Mouse (Mus musculus) neural tube, embryonic 13.5 days (tissue): ENCODE data around the gene Uck2. TPM values are rescaled to one million over a fixed set of nuclear protein-coding genes. Genes with fewer than 3 reads are reported as not detected.
A peak's percentile ranks its signal among the peaks of the same experiment; 100 is the strongest.

Source experiments
- ATAC-seq: fragments of 200-750 bp; cut with Nextera tagmentation; 2 replicates; pipeline ENCODE4 v1.8.0; 2017; ENCODE audit warnings: low read depth, mild to moderate bottlenecking, moderate TSS enrichment, moderate library complexity
- H3K27ac ChIP-seq: fragments of 300-500 bp; sonication (generic); replicated peaks from 2 replicates; pipeline ENCODE4 v1.5.1; 2015; ENCODE audit warnings: moderate library complexity, mild to moderate bottlenecking, inconsistent platforms
- H3K27me3 ChIP-seq: fragments of 300-500 bp; sonication (generic); 2 replicates; pipeline ENCODE4 v1.6.1; 2015; ENCODE audit warnings: mild to moderate bottlenecking, inconsistent platforms
- H3K36me3 ChIP-seq: fragments of 300-500 bp; sonication (generic); 2 replicates; pipeline ENCODE4 v1.6.1; 2015; ENCODE audit warnings: mild to moderate bottlenecking, inconsistent platforms
- H3K4me1 ChIP-seq: fragments of 300-500 bp; sonication (generic); replicated peaks from 2 replicates; pipeline ENCODE4 v1.6.1; 2015; ENCODE audit warnings: inconsistent platforms
- H3K4me2 ChIP-seq: fragments of 300-500 bp; sonication (generic); 2 replicates; pipeline ENCODE4 v1.6.1; 2015; ENCODE audit warnings: inconsistent platforms, mild to moderate bottlenecking, moderate library complexity
- H3K4me3 ChIP-seq: fragments of 300-500 bp; sonication (generic); 2 replicates; pipeline ENCODE4 v1.5.1; 2015; ENCODE audit warnings: mild to moderate bottlenecking, inconsistent platforms
- H3K9ac ChIP-seq: fragments of 300-500 bp; sonication (generic); 2 replicates; pipeline ENCODE4 v1.6.1; 2015; ENCODE audit warnings: moderate library complexity, mild to moderate bottlenecking, inconsistent platforms
- H3K9me3 ChIP-seq: fragments of 300-500 bp; sonication (generic); 2 replicates; pipeline ENCODE4 v1.6.1; 2016; ENCODE audit warnings: inconsistent platforms
- WGBS: fragments of 180-500 bp; shearing (Covaris S2); methylation state at CpG from one replicate; pipeline ENCODE4 v1.1.7; 2015; 5-methylcytosine and 5-hydroxymethylcytosine counted together
- polyA plus RNA-seq: library from polyadenylated mRNA; unstranded; fragments of >200 nt; fragmentation: Nextera tagmentation; extraction: Ambion mirVana; gene quantifications from 2 replicates; pipeline ENCODE4 v1.2.1, GENCODE M21; 2015

The Uck2 gene
- polyA plus RNA-seq, 1 experiment from 2014 or later: 66.3 TPM

DNA sequence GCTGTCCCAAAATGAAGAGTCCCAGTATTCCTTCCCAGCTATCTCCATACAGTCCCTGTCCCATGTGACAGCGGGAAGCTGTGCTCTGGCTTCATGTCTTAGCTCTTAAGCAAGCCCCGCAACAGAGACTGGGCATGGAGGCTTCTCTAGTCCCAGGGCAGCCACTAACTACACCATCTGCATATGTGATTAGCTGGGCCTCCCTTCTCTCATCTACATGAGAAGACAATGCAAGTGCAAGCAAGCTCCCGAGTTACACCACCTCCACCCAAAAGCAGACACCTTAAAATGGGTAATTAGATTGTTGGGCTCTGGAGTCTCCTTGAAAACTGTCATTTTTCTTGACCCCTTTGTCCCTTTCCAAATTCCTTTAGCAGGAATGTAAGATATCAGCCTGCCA lies 3.0 kb downstream of the Uck2 start:
- 33% methylated on average over 3 of the region's 3 CpGs for WGBS
- Histone ChIP-seq H3K9me3 (no peaks in the 10 kb centered on the region), H3K27me3 (no peaks in the 10 kb centered on the region; the same call in 1 of the 2 replicates), H3K36me3 (no peaks in the 10 kb centered on the region), H3K4me3 (peak overlapping the region; percentile 68), H3K9ac (peak overlapping the region; percentile 88; the same call in 1 of the 2 replicates), H3K4me2 (peak overlapping the region; percentile 75), H3K4me1 (peaks cover 32% of the 10 kb centered on the region), H3K27ac (0 out of 2 replicates have a peak overlapping the region, but pooled peaks have one; percentile 19)
- no peak for ATAC-seq

DNA sequence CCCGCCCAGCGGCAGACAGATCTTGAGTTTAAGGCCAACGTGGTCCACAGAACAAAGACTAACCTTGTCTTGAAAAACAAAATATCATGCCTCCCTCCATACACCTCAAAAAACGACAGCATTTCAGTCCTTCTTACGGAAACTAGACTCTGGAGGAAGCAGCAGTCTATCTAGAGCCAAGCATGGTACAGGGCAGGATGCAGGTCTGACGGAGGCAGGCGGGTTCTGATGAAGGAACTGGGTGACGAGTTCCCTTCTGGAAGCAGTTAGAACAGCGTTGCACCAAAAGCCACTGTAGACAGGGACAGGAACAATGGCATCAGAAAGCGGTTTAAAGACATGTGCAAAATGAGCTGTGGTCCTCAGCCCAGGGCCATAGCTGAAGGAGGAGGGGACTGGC lies 5.1 kb downstream of the Uck2 start:
- Histone ChIP-seq H3K4me3 (no peak overlapping the region), H3K4me2 (no peak overlapping the region), H3K4me1 (peaks cover 25% of the 10 kb centered on the region), H3K9me3 (no peaks in the 10 kb centered on the region), H3K9ac (no peak overlapping the region), H3K27me3 (no peaks in the 10 kb centered on the region), H3K36me3 (no peaks in the 10 kb centered on the region), H3K27ac (no peak overlapping the region)
- no peak for ATAC-seq
- WGBS: 90% methylated on average over 10 of the region's 10 CpGs

DNA sequence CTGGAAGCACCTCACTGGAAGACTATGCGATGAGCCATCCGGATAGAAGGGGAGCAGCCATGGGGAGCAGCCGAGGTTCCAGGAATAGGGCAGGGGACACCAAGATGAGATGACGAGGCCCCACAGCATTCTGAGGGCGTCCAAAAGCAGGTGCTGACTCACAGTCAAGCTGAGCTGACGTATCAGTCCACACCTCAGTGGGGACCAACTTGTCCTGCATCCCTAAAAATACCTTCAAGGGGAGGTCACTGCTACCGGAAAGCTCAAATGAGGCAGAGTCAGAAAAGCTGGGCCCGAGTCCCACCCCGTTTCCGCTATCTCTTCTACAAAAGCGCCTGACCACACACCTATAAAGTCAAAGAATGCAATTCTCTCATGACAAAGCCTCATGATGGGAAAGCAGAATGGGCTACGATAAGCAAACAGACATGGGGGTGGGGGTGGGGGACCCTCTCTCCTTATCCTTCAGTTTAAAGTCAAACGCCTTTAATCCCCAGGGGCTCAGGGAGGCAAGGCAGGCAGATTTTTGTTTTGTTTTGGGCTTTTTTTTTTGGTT lies 5.9 kb downstream of the Uck2 start:
- Histone ChIP-seq H3K27me3 (no peaks in the 10 kb centered on the region), H3K36me3 (no peaks in the 10 kb centered on the region), H3K4me2 (no peak overlapping the region), H3K9ac (no peak overlapping the region), H3K27ac (no peak overlapping the region), H3K4me1 (peaks cover 27% of the 10 kb centered on the region), H3K9me3 (no peaks in the 10 kb centered on the region), H3K4me3 (no peak overlapping the region)
- 84% methylated on average over 13 of the region's 13 CpGs for WGBS
- ATAC-seq: no peak

DNA sequence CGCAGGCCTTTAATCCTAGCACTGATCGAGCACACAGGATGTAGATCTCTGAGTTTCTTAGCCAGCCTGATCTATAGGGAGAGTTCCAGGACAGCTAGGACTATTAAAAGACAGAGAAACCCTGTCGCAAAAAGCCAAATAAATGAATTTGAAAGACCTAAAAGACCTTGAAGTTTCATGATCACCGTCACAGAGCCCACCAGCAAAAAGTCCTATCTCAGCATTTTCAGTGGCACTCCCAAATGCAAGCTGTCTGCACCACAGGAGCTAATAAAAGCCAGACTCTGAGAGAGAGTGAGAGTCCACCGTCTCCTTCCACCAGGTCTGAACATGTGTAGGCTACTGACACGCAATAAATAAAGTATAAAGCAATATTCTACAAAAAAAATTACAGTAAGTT lies 6.7 kb downstream of the Uck2 start:
- no peak for ATAC-seq
- no peak overlapping the region for H3K9ac ChIP-seq
- H3K4me3 ChIP-seq: no peak overlapping the region
- no peaks in the 10 kb centered on the region for H3K9me3 ChIP-seq
- no peak overlapping the region for H3K4me2 ChIP-seq
- H3K36me3 ChIP-seq: no peaks in the 10 kb centered on the region
- WGBS: 75% methylated on average over 6 of the region's 6 CpGs
- no peak overlapping the region for H3K27ac ChIP-seq
- H3K27me3 ChIP-seq: no peaks in the 10 kb centered on the region
- peaks cover 34% of the 10 kb centered on the region for H3K4me1 ChIP-seq

DNA sequence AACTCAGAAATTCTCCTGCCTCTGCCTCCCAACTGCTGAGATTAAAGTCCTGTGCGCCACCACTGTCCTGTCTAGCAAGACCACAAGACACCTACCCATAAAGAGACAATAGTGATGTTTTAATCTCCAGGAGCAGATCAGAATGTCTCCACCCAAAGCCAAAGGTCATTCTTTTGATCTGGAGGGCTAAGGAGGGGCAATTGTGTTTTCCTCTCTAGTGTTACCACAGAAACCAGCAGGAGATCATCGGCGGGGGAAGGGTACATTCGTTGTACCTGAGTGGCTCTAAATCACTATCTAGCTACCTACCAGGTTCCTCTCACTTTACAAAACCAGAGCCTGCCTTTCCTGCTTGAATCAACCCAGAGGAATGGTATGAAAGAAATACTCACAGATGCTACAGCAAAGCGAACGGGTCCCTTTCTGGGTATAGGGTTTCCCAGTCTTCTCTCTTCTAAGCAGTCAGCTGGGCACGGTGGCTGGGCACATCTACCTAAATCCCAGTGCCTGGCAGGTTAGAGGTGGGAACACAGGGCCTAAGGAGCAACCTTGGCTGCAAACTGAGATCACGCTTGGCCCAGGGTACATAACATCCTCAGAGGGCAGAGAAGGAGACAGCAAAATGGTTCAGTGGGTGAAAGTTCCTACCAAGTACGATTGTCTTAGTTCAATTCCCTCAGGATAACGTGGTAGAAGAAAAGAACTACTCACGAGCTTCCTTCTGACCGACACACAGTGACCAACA lies 10.3 kb downstream of the Uck2 start:
- H3K36me3 ChIP-seq: no peaks in the 10 kb centered on the region
- H3K27ac ChIP-seq: no peak overlapping the region
- no peak for ATAC-seq
- no peaks in the 10 kb centered on the region for H3K27me3 ChIP-seq
- no peak overlapping the region for H3K4me3 ChIP-seq
- H3K9ac ChIP-seq: no peak overlapping the region
- 84% methylated on average over 12 of the region's 12 CpGs for WGBS
- no peaks in the 10 kb centered on the region for H3K9me3 ChIP-seq
- H3K4me1 ChIP-seq: peaks cover 38% of the 10 kb centered on the region
- no peak overlapping the region for H3K4me2 ChIP-seq

DNA sequence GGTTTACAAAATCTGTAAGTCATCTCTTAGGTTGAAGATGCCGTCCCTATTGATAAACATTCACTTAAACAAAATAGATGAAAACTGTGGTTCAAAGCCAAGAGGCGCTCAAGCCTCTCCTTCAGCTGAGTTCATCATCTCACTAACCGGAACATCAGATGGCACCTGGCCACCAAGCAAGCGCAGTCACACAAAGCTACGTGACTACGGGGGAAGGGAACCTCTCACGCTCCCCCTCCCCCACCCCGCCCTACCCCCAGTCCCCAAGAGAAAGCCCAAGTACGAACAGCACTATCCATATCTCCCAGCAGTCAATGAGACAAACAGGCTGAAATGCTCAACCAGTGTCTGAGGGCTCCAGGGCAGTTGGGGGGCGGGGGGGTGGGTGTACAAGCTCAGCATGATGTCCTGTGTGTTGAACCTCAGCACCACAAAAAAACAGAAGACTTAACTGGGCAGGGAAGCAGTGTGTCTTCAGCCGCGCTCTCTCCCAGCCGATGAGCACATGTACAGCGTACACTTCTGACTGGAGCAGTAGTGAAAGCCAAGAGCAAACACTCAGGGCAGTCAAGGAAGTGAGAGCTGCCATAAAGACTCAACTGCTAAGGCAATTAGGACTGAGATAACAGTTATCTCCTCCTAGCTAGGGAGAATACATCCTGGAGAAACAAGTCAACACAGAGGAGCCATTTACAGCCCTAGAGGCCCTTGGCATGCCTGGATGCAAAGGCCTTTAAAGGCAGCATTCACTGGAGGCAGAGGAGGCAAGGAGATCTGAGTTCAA lies 11.5 kb downstream of the Uck2 start:
- no peaks in the 10 kb centered on the region for H3K9me3 ChIP-seq
- ATAC-seq: no peak
- no peak overlapping the region for H3K9ac ChIP-seq
- H3K36me3 ChIP-seq: no peaks in the 10 kb centered on the region
- no peak overlapping the region for H3K27ac ChIP-seq
- no peak overlapping the region for H3K4me3 ChIP-seq
- peaks cover 50% of the 10 kb centered on the region for H3K4me1 ChIP-seq
- 52% methylated on average over 14 of the region's 14 CpGs for WGBS
- H3K27me3 ChIP-seq: no peaks in the 10 kb centered on the region
- H3K4me2 ChIP-seq: no peak overlapping the region

DNA sequence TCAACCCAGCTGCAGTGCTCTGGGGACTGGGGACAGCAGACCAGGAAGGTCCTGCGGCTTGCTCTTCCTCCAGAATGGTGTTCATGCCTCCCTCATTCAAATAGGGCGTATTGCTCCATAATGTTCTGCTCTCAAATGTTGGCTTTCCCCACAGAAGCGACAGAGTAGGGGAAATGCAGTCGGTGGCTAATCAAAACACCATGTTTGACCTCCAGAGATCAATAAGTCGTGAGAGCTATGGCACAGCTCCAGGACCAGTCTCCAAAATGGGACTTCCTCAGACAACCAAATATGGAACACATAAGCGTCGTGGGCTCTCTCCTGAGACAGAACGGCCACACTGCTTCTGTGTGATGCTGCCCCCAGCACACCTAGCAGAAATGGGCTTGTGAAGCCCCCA lies 13.3 kb downstream of the Uck2 start:
- no peak for ATAC-seq
- no peaks in the 10 kb centered on the region for H3K9me3 ChIP-seq
- no peaks in the 10 kb centered on the region for H3K36me3 ChIP-seq
- H3K27me3 ChIP-seq: no peaks in the 10 kb centered on the region
- H3K4me2 ChIP-seq: no peak overlapping the region
- H3K4me1 ChIP-seq: peaks cover 51% of the 10 kb centered on the region
- H3K4me3 ChIP-seq: no peak overlapping the region
- H3K27ac ChIP-seq: peak overlapping the region; percentile 1; the same call in 1 of the 2 replicates
- H3K9ac ChIP-seq: 0 out of 2 replicates have a peak overlapping the region, but pooled peaks have one; percentile 1
- WGBS: 46% methylated on average over 8 of the region's 8 CpGs

DNA sequence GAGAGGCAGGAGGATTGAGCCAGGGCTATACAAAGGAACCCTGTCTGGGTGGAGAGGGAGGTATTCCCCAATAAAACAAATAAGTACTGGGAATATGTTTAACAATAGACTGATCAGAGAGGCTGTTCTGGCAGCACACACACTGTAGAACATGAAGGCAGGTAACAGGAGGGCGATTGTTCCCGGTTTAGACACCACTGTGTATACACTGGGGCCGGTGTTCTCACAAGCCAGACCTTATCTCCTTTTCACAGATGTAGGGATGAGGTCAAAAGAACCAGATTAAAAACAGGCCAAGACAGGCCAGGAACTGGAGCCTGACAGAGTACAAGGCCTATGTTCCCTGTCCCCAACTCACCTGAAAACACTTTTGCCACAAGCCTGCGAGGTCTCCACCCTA lies 13.8 kb downstream of the Uck2 start:
- Histone ChIP-seq H3K9ac (0 out of 2 replicates have a peak overlapping the region, but pooled peaks have one; percentile 52), H3K36me3 (no peaks in the 10 kb centered on the region), H3K9me3 (no peaks in the 10 kb centered on the region), H3K27me3 (no peaks in the 10 kb centered on the region), H3K27ac (no peak overlapping the region), H3K4me1 (peaks cover 51% of the 10 kb centered on the region), H3K4me2 (peak overlapping the region; percentile 48; the same call in 1 of the 2 replicates), H3K4me3 (no peak overlapping the region)
- no peak for ATAC-seq
- WGBS: 33% methylated on average over 4 of the region's 4 CpGs

DNA sequence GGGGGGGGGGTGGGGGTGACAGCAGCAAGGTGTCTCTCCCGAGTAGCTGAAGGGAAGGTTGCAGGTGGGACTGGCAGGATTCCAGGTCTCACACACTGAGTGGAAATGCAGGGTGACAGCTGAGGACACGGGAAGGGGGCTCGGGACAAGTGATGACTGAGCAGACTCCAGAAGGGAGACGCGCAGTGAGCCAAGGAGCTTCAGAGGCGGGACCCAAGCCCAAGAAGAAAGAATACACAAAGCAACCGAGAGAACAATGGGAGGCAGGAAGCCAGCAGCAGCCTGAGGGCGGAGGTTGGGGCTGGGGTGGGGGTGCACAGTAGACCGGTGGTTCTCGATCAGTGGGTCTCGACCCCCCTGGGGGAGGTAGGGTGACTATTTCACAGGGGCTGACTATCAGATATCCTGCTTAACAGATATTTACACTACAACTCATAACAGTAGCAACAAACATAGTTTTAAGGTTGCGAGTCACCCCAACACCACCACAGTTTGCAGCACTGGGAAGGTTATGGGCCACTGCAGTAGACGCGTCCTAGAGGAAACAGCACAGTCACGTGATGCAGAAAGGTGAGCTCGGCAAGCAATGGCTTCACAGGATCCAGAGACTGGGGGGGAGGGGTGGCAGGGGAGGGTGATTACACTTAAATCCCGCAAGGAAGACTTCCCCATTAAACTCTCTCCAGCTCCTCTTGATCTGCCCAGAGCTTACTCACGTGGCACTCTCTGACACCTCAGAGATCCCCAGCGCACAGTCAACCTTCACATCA lies 14.6 kb downstream of the Uck2 start:
- Histone ChIP-seq H3K36me3 (no peaks in the 10 kb centered on the region), H3K27ac (peak overlapping the region; percentile 56), H3K4me2 (peak overlapping the region; percentile 48), H3K9ac (peak overlapping the region; percentile 52), H3K4me3 (peak overlapping the region; percentile 19), H3K27me3 (no peaks in the 10 kb centered on the region), H3K9me3 (no peaks in the 10 kb centered on the region), H3K4me1 (peaks cover 51% of the 10 kb centered on the region)
- 8% methylated on average over 19 of the region's 19 CpGs for WGBS
- ATAC-seq: peak; percentile 62

DNA sequence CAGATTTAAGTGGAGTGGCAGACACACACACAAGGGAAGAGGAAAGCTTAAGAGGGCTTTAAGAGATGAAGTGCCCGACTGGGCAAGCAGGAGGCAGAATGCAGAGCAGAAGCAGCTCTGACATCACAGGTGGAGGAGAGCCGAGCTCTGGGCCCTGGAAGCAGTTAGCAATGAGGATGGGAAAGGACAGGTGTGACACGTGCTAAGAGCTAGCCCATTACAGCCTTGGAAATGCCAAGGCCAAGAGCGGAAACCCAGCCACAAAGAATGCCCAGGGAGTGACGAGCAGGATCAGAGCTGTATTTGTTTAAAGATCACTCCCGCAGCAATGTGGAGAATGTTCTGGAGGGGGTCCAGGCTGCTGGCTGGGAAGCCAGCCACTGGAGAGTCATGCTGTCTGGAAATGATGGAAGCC lies 15.3 kb downstream of the Uck2 start:
- no peaks in the 10 kb centered on the region for H3K9me3 ChIP-seq
- H3K4me1 ChIP-seq: peaks cover 51% of the 10 kb centered on the region
- H3K4me3 ChIP-seq: peak overlapping the region; percentile 19; the same call in 1 of the 2 replicates
- peak overlapping the region; percentile 56 for H3K27ac ChIP-seq
- ATAC-seq: peak; percentile 19
- H3K36me3 ChIP-seq: no peaks in the 10 kb centered on the region
- peak overlapping the region; percentile 52 for H3K9ac ChIP-seq
- no peaks in the 10 kb centered on the region for H3K27me3 ChIP-seq
- H3K4me2 ChIP-seq: peak overlapping the region; percentile 48
- 22% methylated on average over 6 of the region's 6 CpGs for WGBS

DNA sequence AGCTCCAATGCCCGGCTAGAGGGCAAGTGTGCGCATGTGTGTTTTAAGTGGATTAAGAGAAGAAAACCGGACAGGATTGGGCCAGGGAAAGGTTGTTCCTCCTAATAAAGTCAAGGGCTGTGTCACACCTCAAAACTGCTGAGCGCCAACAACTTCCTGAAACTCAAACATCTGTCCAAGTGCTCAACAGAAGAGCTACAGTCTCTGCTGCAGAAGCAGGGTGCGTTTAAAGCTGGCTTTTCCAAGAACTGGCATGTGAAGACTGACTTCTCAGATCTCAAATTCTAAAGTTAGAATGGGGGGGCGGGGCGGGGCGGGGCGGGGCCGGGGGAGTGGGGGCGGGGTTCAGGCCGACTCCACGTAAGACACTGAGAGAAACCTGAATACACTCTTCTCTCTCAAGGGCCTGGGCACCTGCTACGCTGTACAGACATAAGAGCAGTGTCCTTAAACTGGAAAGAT lies 15.7 kb downstream of the Uck2 start:
- Histone ChIP-seq H3K27me3 (no peaks in the 10 kb centered on the region), H3K4me2 (peak overlapping the region; percentile 48; the same call in 1 of the 2 replicates), H3K9ac (no peak overlapping the region), H3K4me1 (peaks cover 50% of the 10 kb centered on the region), H3K27ac (0 out of 2 replicates have a peak overlapping the region, but pooled peaks have one; percentile 56), H3K36me3 (no peaks in the 10 kb centered on the region), H3K9me3 (no peaks in the 10 kb centered on the region), H3K4me3 (no peak overlapping the region)
- 38% methylated on average over 14 of the region's 14 CpGs for WGBS
- ATAC-seq: no peak
